Mouse (Mus musculus) layer of hippocampus, adult 8-10 months (tissue): ENCODE measurements around the gene Rgma. TPM values are rescaled to one million over a fixed set of nuclear protein-coding genes. Genes with fewer than 3 reads are reported as not detected.

Experiments used
- DNase-seq, 2 experiments: peaks; one replicate each; pipeline ENCODE4 v3.0.0; 2022; ENCODE audit warnings: low spot score in 2 of 2
- total RNA-seq, 4 experiments: library from RNA; stranded (reverse); gene quantifications; 2 replicates each; pipeline ENCODE4 v1.2.4; 2022

Gene Rgma
- 10 to 100 TPM; 49.5 to 64.5 (median 55.7) TPM for total RNA-seq

- peak; percentile 24 to 25 for DNase-seq
Measured at GRCm38 (mm10) chr7:73375257-73376100, at the start of gene Rgma. Gene Rgma, plus strand, starts transcription at chr7:73375509.

DNA sequence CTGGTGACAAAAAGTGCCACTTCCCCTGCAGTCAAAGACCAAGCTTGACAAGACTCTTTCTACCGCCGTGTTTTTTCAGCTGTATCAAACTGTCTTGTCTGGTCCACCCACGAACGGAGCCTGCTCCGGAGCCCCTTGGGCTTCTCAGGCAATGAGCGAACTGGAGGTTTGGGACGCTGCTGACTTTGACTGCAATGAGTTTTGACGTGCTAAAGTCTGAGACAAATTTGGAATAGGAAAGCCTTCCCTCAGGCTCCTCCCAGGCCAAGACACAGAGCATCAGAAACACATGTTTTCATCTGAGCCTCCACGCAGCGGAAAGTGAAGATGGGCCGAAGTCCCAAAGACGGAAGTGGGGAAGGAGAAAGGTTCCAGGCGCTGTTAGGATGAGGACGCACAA is 49.1 kb upstream of the Rgma start:
- DNase-seq = no peak

- DNase-seq = no peak
Measured at GRCm38 (mm10) chr7:73326680-73327079, 48.6 kb upstream of the Rgma start.

DNA sequence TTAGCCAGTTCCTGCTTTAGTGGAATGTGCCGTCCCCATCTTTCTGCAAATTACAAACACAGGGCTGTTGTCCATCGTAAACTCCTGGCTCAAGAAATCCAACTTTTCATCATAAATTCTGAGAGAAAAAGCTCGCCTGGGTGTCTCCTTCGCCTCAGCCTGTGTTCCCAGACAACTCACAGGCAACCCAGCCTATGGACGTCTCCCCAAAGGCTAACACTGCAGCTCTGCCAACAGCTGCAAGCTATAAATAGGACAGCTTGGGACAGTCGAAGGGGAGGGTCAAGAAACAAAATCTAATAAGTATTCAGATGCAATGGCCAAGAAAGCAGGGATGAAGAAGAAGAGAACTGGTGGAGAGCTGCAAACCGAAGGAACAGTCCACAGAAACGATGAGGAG is 48.1 kb upstream of the Rgma start:
- no peak for DNase-seq

DNA sequence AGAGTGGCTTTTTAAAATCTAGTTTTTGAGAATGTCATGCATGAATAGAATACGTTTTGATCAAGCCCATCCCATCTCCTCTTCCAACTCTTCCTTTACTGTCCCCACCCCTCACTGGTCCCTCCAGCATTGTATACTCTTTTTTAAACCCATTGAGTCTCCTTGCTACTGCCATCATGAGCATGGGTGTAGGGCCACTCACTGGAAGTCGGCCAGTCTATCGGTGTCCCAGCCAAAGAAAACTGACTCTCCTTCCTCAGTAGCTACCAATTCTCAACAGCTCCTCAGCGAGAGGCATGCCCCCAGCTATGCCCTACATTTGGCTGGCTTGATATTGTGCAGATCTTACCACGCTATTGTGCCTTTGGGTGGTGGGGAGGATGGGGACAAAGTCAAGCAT is 47.7 kb upstream of the Rgma start:
- no peak for DNase-seq

GRCm38 (mm10) chr7:73328653-73329207 is 46.6 kb upstream of the Rgma start:
- DNase-seq = no peak

DNA sequence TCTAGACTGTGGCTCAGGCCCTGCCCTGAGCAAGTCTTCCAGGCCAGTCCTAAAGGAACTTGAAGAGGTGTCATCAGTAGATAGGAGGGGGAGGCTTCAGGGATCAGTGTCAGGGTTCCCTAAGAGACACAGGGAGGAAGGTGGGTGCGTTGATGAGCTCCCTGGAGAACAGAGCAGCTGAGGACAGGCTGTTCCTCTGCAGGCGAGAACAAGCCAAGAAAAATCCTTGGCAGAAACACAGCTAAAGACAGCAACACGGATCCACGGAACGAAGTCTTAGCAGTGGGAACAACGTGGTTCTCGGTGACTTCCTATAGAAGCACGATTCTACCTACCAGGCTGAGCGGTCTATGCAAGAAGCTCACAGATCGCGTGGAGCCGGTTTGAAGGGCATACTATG is 44.6 kb upstream of the Rgma start:
- peak; percentile 30 to 45 for DNase-seq

DNA sequence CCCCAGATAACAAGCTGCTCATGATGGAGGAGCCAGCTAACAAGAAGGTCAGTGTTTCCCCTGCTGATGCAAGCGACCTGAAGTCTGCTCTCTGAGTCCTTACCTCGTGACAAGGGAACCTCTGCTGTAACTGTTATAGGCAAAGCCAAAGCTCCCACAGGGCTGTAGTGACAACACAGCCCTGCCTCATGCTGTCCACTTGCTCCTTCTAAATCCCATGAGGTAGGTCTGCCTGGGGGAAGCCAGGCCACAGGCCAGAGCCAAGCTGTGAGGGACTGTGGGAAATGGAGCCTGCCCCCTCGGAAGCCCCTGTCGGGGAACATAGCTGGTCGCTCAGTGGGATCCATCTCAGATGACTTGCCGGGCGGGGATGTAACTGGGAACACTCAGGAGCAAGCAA is 43.7 kb upstream of the Rgma start:
- DNase-seq = no peak

- DNase-seq = no peak
Measured at GRCm38 (mm10) chr7:73333398-73333988, 41.8 kb upstream of the Rgma start.

GRCm38 (mm10) chr7:73334883-73335282 is 40.4 kb upstream of the Rgma start:
- DNase-seq = no peak

- DNase-seq = no peak
Measured at GRCm38 (mm10) chr7:73336380-73336779, 38.9 kb upstream of the Rgma start.

DNA sequence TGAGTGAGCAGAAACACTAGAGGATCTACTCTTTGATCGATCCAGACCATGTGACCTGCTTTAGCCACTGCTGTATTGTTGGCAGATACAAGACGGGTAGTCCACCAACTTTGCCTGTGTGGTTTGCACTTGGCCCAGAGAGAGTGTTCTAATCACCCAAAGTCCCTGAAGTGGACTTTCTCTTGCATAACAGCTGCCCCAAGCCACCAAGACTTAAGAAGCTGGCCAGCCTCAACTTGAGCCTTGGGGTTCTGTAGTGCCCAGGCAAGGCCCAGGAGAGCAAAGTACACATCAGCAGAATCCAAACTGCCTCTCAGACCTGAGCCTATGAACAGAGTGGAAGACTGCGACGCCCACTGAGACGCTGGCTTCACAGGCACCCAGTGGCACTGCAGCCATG is 37.0 kb upstream of the Rgma start:
- DNase-seq = no peak

GRCm38 (mm10) chr7:73343852-73344251 is 31.5 kb upstream of the Rgma start:
- DNase-seq = no peak

DNA sequence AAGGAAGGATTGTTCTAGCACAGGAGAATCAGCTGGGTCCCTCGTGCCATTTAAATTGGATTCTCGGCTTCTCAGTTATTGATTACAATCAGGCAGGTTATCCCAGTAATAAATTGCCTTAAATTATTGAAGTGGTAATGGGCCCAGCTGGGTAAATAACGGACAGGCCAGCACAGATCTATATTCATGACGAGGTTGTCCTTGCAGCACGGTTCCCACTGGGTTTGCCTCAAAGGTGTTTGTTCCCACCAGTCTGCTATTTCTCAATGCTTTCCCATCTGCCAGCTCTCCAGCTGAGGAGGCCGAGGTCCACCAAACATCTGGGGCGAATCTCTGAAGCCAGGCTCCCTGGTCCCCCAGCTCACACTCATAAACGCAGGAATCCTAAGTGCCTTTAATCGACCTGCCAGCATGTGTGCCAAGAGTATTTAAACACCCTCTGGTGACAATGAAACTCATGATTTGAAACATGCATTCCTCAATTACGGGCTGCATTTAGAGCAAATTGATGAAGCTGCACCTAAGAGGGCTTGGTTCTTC is 26.7 kb upstream of the Rgma start:
- no peak for DNase-seq

GRCm38 (mm10) chr7:73349158-73349557 is 26.2 kb upstream of the Rgma start:
- DNase-seq = no peak

- DNase-seq = no peak
Measured at GRCm38 (mm10) chr7:73355229-73355628, 20.1 kb upstream of the Rgma start.

GRCm38 (mm10) chr7:73356901-73357300 is 18.4 kb upstream of the Rgma start:
- no peak for DNase-seq

GRCm38 (mm10) chr7:73357626-73358025 is 17.7 kb upstream of the Rgma start:
- DNase-seq = no peak

DNA sequence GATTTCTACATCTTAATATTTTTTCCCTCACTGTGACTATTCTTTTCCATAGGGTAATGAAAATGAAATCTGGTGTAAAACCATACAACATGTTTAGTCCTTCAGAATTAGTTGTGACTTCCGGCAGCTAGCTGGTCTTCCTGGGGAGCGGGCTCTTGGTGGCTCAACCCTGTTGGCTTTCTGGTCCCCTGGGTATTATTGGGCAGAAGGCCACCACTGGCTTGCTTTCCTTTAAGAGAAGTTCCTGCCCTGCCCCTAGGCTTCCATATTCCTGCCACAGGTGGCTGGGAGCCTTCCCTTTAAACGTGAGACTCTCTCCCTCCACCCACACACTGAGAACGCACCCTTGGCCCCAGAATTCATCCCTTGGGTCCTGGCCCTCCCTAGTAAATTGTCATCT is 9.8 kb upstream of the Rgma start:
- no peak for DNase-seq

- no peak for DNase-seq
Measured at GRCm38 (mm10) chr7:73365965-73366364, 9.3 kb upstream of the Rgma start.

GRCm38 (mm10) chr7:73367681-73368464 is 7.4 kb upstream of the Rgma start:
- no peak for DNase-seq

DNA sequence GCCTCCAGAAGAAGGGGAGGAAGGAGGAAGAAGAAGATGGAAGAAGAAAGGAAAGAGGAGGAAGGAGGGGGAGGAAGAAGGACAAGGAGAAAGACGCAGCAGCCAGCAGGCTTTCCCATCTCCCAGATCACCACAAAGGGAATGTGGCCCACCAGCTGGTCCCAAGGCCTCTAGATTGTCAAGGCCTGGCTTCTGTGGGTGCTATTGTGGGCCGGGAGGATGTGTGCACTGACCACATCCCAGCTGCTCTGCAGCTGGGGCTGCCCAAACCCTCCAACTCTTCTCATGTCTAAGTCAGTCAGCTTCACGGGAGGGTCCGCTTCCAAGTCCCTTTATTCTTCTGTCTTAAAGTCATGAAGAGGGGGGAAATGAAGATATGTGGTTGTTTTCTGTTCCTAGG is 5.3 kb upstream of the Rgma start:
- DNase-seq = no peak
